Mouse (Mus musculus) kidney, postnatal 0 days (tissue): ENCODE results near the gene Cenpo. TPM values are rescaled to one million over a fixed set of nuclear protein-coding genes. Genes with fewer than 3 reads are reported as not detected.

ENCODE experiments used
- ATAC-seq: fragments of 200-750 bp; cut with Nextera tagmentation; replicated peaks from 2 replicates; pipeline ENCODE4 v1.8.0; 2017; ENCODE audit warnings: low read depth, moderate number of reproducible peaks, moderate TSS enrichment, moderate library complexity; ENCODE audit not compliant: low FRiP score
- DNase-seq: peaks from one replicate; pipeline ENCODE4 v3.0.0-alpha.2; 2016; ENCODE audit warnings: low spot score
- H3K27ac ChIP-seq: fragments of 300-500 bp; sonication (generic); 2 replicates; pipeline ENCODE4 v1.5.1; 2014; ENCODE audit warnings: mild to moderate bottlenecking
- H3K27me3 ChIP-seq: fragments of 300-500 bp; sonication (generic); 2 replicates; pipeline ENCODE4 v1.6.1; 2014; ENCODE audit warnings: low read length, mixed read lengths; ENCODE audit not compliant: insufficient read depth
- H3K36me3 ChIP-seq: fragments of 300-500 bp; sonication (generic); 2 replicates; pipeline ENCODE4 v1.6.1; 2014; ENCODE audit warnings: low read length, mixed read lengths; ENCODE audit not compliant: insufficient read depth
- H3K4me1 ChIP-seq: fragments of 300-500 bp; sonication (generic); replicated peaks from 2 replicates; pipeline ENCODE4 v1.6.1; 2014; ENCODE audit warnings: antibody characterized with exemption, low read length, mixed read lengths; ENCODE audit not compliant: insufficient read depth
- H3K4me2 ChIP-seq: fragments of 300-500 bp; sonication (generic); 2 replicates; pipeline ENCODE4 v1.6.1; 2014; ENCODE audit warnings: mild to moderate bottlenecking, low read length, moderate library complexity, mixed read lengths
- H3K4me3 ChIP-seq: fragments of 300-500 bp; sonication (generic); replicated peaks from 2 replicates; pipeline ENCODE4 v1.5.1; 2014; ENCODE audit warnings: low read depth, low read length
- H3K9ac ChIP-seq: fragments of 300-500 bp; sonication (generic); 2 replicates; pipeline ENCODE4 v1.6.1; 2014; ENCODE audit warnings: low read depth, low read length
- H3K9me3 ChIP-seq: fragments of 300-500 bp; sonication (generic); replicated peaks from 2 replicates; pipeline ENCODE4 v1.6.1; 2016; ENCODE audit warnings: low read length, inconsistent platforms, mixed read lengths
- CTCF ChIP-seq: IDR thresholded peaks from 2 replicates; pipeline ENCODE4 v1.5.1; 2016; ENCODE audit warnings: antibody characterized with exemption, low read depth, mild to moderate bottlenecking, moderate library complexity
- WGBS: fragments of 180-500 bp; shearing (Covaris S2); extraction: QIAGEN DNeasy Blood & Tissue Kit; methylation state at CpG from one replicate; pipeline ENCODE4 v1.1.7; 2014; 5-methylcytosine and 5-hydroxymethylcytosine counted together
- polyA plus RNA-seq: library from polyadenylated mRNA; unstranded; fragments of >200 nt; fragmentation: Nextera tagmentation; extraction: Ambion mirVana; gene quantifications from 2 replicates; pipeline ENCODE4 v1.2.1, GENCODE M21; 2015

Gene Cenpo
- polyA plus RNA-seq, 1 experiment from 2014 or later = 7.9 TPM

- no peak for TF ChIP-seq CTCF
- Histone ChIP-seq H3K4me2 (peak overlapping the region; percentile 73), H3K9ac (peak overlapping the region; percentile 52; the same call in 1 of the 2 replicates), H3K27me3 (no peaks in the 10 kb centered on the region), H3K4me3 (peak overlapping the region; percentile 54; the same call in 1 of the 2 replicates), H3K4me1 (peaks cover 6% of the 10 kb centered on the region; the same call in 1 of the 2 replicates), H3K27ac (no peak overlapping the region), H3K9me3 (no peaks in the 10 kb centered on the region), H3K36me3 (peaks cover 15% of the 10 kb centered on the region; the same call in 1 of the 2 replicates)
- DNase-seq = no peak
- ATAC-seq = no peak
- WGBS = 37% methylated on average over 4 of the region's 4 CpGs
These were observed 1.3 kb downstream of the Cenpo start for GRCm38 (mm10) chr12:4232777-4233176.

- Histone ChIP-seq H3K9me3 (no peaks in the 10 kb centered on the region), H3K4me3 (no peak overlapping the region), H3K36me3 (peaks cover 22% of the 10 kb centered on the region; the same call in 1 of the 2 replicates), H3K4me2 (no peak overlapping the region), H3K27ac (no peak overlapping the region), H3K9ac (no peak overlapping the region), H3K4me1 (peaks cover 6% of the 10 kb centered on the region; the same call in 1 of the 2 replicates), H3K27me3 (no peaks in the 10 kb centered on the region)
- TF ChIP-seq CTCF = no peak
- ATAC-seq (no peak), DNase-seq (no peak)
- WGBS = 87% methylated on average over 7 of the region's 7 CpGs
These were observed 3.9 kb downstream of the Cenpo start for GRCm38 (mm10) chr12:4230156-4230555.

DNA sequence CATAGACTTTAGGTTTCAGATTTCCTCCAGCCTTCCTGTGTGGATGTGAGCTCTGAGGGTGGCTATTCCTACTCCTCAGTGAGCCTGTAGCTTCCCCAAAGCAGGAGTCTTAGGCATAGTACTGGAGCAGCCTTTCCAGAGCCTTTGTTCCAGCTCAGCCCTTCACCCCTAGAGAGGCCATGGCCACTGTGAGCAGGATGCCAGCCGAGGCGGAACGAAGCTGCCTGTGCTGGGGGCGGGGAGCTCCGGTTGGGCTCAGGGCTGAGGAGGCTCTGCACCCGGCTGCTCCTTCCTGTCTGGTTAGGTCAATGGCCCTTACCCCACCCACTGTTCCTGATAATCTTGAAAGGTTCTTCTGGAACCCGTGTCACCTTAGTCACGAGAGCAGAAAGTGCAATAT lies 21.2 kb downstream of the Cenpo start:
- WGBS = 35% methylated on average over 8 of the region's 8 CpGs
- TF ChIP-seq CTCF = no peak
- H3K36me3 ChIP-seq = peaks cover 12% of the 10 kb centered on the region

DNA sequence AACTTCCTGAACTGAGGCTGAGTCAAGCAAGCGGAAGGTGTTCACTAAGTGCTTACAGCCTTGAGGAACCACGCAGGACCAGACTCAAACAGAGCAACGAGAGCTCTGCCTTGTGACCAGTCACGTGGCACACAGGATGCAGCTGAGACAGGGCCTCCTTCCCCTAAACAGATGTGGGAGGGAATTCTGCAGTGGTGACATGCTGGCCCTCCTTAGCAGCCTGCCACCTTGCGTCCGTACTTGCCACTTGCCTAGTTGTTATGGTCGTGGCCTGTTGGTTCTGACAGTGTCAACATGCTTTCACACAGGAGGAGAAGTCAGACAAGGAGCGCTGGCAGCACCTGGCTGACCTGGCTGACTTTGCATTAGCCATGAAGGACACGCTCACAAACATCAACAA lies 22.9 kb downstream of the Cenpo start:
- Histone ChIP-seq H3K27ac (no peak overlapping the region), H3K36me3 (peaks cover 12% of the 10 kb centered on the region), H3K4me3 (no peak overlapping the region), H3K27me3 (no peaks in the 10 kb centered on the region), H3K9me3 (no peaks in the 10 kb centered on the region), H3K4me2 (no peak overlapping the region), H3K4me1 (no peaks in the 10 kb centered on the region), H3K9ac (no peak overlapping the region)
- DNase-seq (no peak), ATAC-seq (peak; percentile 74)
- WGBS = 53% methylated on average over 9 of the region's 9 CpGs
- TF ChIP-seq CTCF = peak; percentile 62

More for the DNA sequence above, 21.2 kb downstream of the Cenpo start:
- Histone ChIP-seq H3K9me3 (no peaks in the 10 kb centered on the region), H3K27me3 (no peaks in the 10 kb centered on the region), H3K4me3 (no peak overlapping the region), H3K4me2 (no peak overlapping the region), H3K27ac (peak overlapping the region; percentile 60), H3K4me1 (no peaks in the 10 kb centered on the region), H3K9ac (no peak overlapping the region)
- peak; percentile 71 for DNase-seq
- ATAC-seq = peak; percentile 82

- no peak for TF ChIP-seq CTCF
- Histone ChIP-seq H3K36me3 (peaks cover 6% of the 10 kb centered on the region; the same call in 1 of the 2 replicates), H3K27me3 (no peaks in the 10 kb centered on the region), H3K4me2 (no peak overlapping the region), H3K4me3 (no peak overlapping the region), H3K4me1 (no peaks in the 10 kb centered on the region), H3K27ac (no peak overlapping the region), H3K9ac (no peak overlapping the region), H3K9me3 (no peaks in the 10 kb centered on the region)
- ATAC-seq (no peak), DNase-seq (no peak)
- 96% methylated on average over 9 of the region's 9 CpGs for WGBS
These were observed 24.9 kb downstream of the Cenpo start for GRCm38 (mm10) chr12:4209196-4209595.

DNA sequence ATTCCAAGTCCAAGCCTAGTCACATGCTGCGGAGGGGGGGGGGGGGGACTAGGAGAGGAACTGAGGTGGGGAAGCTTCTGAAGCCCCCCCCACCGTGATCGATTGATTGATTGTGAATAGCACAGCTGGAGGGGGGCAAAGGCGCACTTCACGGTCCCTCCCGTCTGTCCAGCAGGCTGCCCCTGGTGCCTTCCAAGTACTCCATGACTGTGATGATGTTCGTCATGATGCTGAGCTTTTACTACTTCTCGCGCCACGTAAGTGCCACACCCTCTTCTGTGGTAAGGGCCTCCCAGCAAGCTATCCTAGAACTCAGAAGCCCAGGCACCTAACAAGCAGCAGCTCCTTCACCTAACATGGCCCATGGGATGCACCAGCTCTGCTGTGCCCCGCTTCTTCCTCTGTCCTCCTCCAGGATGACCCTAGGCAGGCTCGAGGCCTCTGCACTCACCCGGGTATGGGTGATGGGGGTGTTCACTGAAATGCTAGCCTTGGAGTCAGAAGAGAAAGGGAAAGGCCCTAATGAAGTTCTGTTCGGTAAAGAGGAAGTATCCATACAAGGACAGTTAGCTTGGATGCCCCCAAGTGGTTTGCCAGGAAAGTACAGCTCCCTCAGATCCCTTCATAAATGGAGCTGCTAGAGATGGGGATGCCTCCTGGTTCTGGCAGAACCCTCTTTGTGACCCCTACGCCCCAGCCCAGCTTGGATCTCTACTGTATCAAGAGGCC lies 25.5 kb downstream of the Cenpo start:
- H3K4me2 ChIP-seq = no peak overlapping the region
- H3K9me3 ChIP-seq = no peaks in the 10 kb centered on the region
- H3K4me1 ChIP-seq = no peaks in the 10 kb centered on the region
- 79% methylated on average over 15 of the region's 15 CpGs for WGBS
- H3K27me3 ChIP-seq = no peaks in the 10 kb centered on the region
- H3K9ac ChIP-seq = no peak overlapping the region
- H3K36me3 ChIP-seq = 0 out of 2 replicates have a peak, but pooled peaks cover 2% of the 10 kb centered on the region
- no peak overlapping the region for H3K27ac ChIP-seq
- H3K4me3 ChIP-seq = no peak overlapping the region
- peak; percentile 79 for TF ChIP-seq CTCF
- ATAC-seq (no peak), DNase-seq (peak; percentile 87)
